Mouse (Mus musculus) cerebellum, adult 11 months (tissue): ENCODE results near the gene Lcn12.

Experiments
- DNase-seq: peaks from one replicate; pipeline ENCODE4 v3.0.0; 2022

Lcn12 gene

GRCm38 (mm10) chr2:25492988-25493387, 723 bp downstream of the Lcn12 start:
- peak; percentile 14 for DNase-seq

GRCm38 (mm10) chr2:25488671-25489068, 5.0 kb downstream of the Lcn12 start:
- DNase-seq: no peak

- DNase-seq: no peak
These were observed 5.6 kb downstream of the Lcn12 start for GRCm38 (mm10) chr2:25487965-25488670.

- DNase-seq: peak; percentile 95
These were observed 8.6 kb downstream of the Lcn12 start for GRCm38 (mm10) chr2:25484901-25485647.

- peak; percentile 68 for DNase-seq
These were observed 10.7 kb downstream of the Lcn12 start for GRCm38 (mm10) chr2:25482969-25483368.

GRCm38 (mm10) chr2:25480541-25480940, 13.2 kb downstream of the Lcn12 start:
- no peak for DNase-seq

- no peak for DNase-seq
These were observed 14.0 kb downstream of the Lcn12 start for GRCm38 (mm10) chr2:25479551-25480311.

- DNase-seq: peak; percentile 96
These were observed 15.6 kb downstream of the Lcn12 start for GRCm38 (mm10) chr2:25477967-25478675.

- no peak for DNase-seq
These were observed 16.2 kb downstream of the Lcn12 start for GRCm38 (mm10) chr2:25477541-25477940.

- no peak for DNase-seq
These were observed 21.2 kb downstream of the Lcn12 start for GRCm38 (mm10) chr2:25472550-25472949.

- no peak for DNase-seq
These were observed 23.7 kb downstream of the Lcn12 start, which contains the start of gene Ptgds for GRCm38 (mm10) chr2:25469969-25470368. Gene Ptgds, minus strand, starts transcription at chr2:25470046.

- peak; percentile 70 for DNase-seq
These were observed 24.5 kb downstream of the Lcn12 start for GRCm38 (mm10) chr2:25468962-25469915.

GRCm38 (mm10) chr2:25467606-25468303, 26.0 kb downstream of the Lcn12 start:
- no peak for DNase-seq

- no peak for DNase-seq
These were observed 27.7 kb downstream of the Lcn12 start for GRCm38 (mm10) chr2:25465816-25466635.

- no peak for DNase-seq
These were observed 28.5 kb downstream of the Lcn12 start for GRCm38 (mm10) chr2:25465256-25465655.

- no peak for DNase-seq
These were observed 30.1 kb downstream of the Lcn12 start for GRCm38 (mm10) chr2:25463630-25464029.

GRCm38 (mm10) chr2:25461407-25461806, 32.3 kb downstream of the Lcn12 start:
- DNase-seq: no peak

- DNase-seq: peak; percentile 93
These were observed 33.0 kb downstream of the Lcn12 start, which contains the start of gene Paxx for GRCm38 (mm10) chr2:25460551-25461309. Gene Paxx, minus strand, starts transcription at chr2:25461094.

GRCm38 (mm10) chr2:25460135-25460534, 33.6 kb downstream of the Lcn12 start:
- no peak for DNase-seq
